Mouse (Mus musculus) liver, adult 2 months (tissue): ENCODE measurements around the gene Lzts2. TPM values are rescaled to one million over a fixed set of nuclear protein-coding genes. Genes with fewer than 3 reads are reported as not detected.
A peak's percentile ranks its signal among the peaks of the same experiment; 100 is the strongest.

Experiments used
- DNase-seq: peaks from one replicate; pipeline ENCODE4 v3.0.0-alpha.2; 2011; ENCODE audit warnings: low read depth, low spot score; ENCODE audit errors: extremely low read depth
- H3K27ac ChIP-seq: fragments of 200-500 bp; replicated peaks from 2 replicates; pipeline ENCODE4 v1.5.1; 2012; ENCODE audit warnings: low read depth, mild to moderate bottlenecking, control low read depth, inconsistent platforms, low read length; ENCODE audit not compliant: insufficient read depth
- H3K27me3 ChIP-seq: fragments of 200-500 bp; 2 replicates; pipeline ENCODE4 v1.6.1; 2012; ENCODE audit warnings: mild to moderate bottlenecking, moderate library complexity, low read length, inconsistent platforms; ENCODE audit not compliant: control insufficient read depth, insufficient read depth
- H3K36me3 ChIP-seq: fragments of 200-500 bp; 2 replicates; pipeline ENCODE4 v1.6.1; 2012; ENCODE audit warnings: low read length, inconsistent platforms; ENCODE audit not compliant: control insufficient read depth, insufficient read depth
- H3K4me1 ChIP-seq: fragments of 200-500 bp; 2 replicates; pipeline ENCODE4 v1.6.1; 2011; ENCODE audit warnings: low read length; ENCODE audit not compliant: control insufficient read depth, insufficient read depth
- H3K4me3 ChIP-seq: fragments of 200-500 bp; 2 replicates; pipeline ENCODE4 v1.5.1; 2011; ENCODE audit warnings: low read depth, mild to moderate bottlenecking, control low read depth, low read length, moderate library complexity; ENCODE audit not compliant: insufficient read depth
- H3K79me2 ChIP-seq: fragments of 200-500 bp; 2 replicates; pipeline ENCODE4 v1.6.1; 2012; ENCODE audit warnings: inconsistent platforms, mild to moderate bottlenecking, low read length, moderate library complexity; ENCODE audit not compliant: control insufficient read depth, insufficient read depth
- H3K9ac ChIP-seq: fragments of 200-500 bp; 2 replicates; pipeline ENCODE4 v1.6.1; 2012; ENCODE audit warnings: low read depth, mild to moderate bottlenecking, control low read depth, inconsistent platforms, low read length
- CTCF ChIP-seq: fragments of 200-500 bp; IDR thresholded peaks from 2 replicates; pipeline ENCODE4 v1.5.1; 2011; ENCODE audit warnings: low read depth, low read length, control low read depth
- POLR2A ChIP-seq: fragments of 200-500 bp; IDR thresholded peaks from 2 replicates; pipeline ENCODE4 v1.6.1; 2011; ENCODE audit warnings: low read length, control low read depth; ENCODE audit not compliant: insufficient read depth; ENCODE audit errors: extremely low read depth
- WGBS: fragments of 180-500 bp; shearing (Covaris S2); methylation state at CpG from one replicate; pipeline ENCODE4 v1.1.7; 2018; 5-methylcytosine and 5-hydroxymethylcytosine counted together
- polyA plus RNA-seq: library from polyadenylated mRNA; depleted of rRNA; stranded (reverse); fragments of >200 nt; gene quantifications from 2 replicates; pipeline ENCODE4 v1.2.3, GENCODE M21; 2012
- total RNA-seq: library from RNA; depleted of rRNA; stranded (reverse); fragments of >200 nt; gene quantifications from 2 replicates; pipeline ENCODE4 v1.2.3, GENCODE M21; 2014

The Lzts2 gene
- total and polyA plus RNA-seq, 2 experiments: 3.4 to 14.3 TPM

DNA sequence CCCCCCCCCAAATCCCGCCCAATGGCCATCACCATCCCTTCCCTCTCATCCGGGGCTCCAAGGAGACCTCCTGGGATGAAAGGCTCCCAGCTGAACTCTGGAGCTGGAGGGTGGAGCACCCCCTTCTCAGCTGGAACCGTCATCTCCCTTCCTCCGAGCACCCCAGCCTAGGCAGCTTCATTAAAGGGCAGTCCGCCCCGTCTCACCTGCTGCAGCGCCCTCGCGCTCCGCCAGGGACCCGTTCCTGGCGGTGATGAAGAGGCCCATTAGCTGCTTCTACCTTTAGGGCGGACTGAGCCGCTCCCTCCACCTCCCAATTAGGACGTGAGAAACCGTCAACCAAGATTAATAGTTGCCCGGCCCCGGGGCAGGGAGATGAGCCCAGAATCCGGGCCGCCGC is 51.0 kb downstream of the Lzts2 start:
- WGBS: 17% methylated on average over 21 of the region's 21 CpGs
- Histone ChIP-seq H3K4me3 (no peak overlapping the region), H3K9ac (no peak overlapping the region), H3K36me3 (no peaks in the 10 kb centered on the region), H3K4me1 (no peaks in the 10 kb centered on the region), H3K27me3 (peaks cover 12% of the 10 kb centered on the region; the same call in 1 of the 2 replicates), H3K79me2 (no peaks in the 10 kb centered on the region), H3K27ac (no peak overlapping the region)
- no peak for TF ChIP-seq POLR2A
- TF ChIP-seq CTCF: no peak
- DNase-seq: no peak

DNA sequence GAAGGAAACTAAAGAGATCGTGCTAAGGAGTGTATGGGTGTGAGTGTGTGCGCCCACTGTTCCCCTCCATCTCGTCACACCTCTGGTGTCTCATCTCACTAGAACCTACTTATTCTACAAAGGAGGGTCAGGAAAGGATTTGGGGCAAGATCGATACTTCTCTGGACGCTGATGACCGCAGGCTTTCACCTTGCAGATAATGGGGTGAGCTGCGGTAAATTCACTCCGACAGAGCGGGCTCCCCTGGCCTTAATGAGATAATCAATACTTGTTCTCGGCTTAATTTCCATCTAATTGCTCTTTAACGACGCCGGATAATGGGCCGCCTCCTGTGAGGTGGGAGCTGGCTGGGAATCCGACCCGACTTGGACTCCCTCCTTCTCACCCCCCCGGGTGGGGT is 53.0 kb downstream of the Lzts2 start:
- Histone ChIP-seq H3K79me2 (no peaks in the 10 kb centered on the region), H3K4me3 (no peak overlapping the region), H3K27ac (no peak overlapping the region), H3K36me3 (no peaks in the 10 kb centered on the region), H3K9ac (no peak overlapping the region), H3K27me3 (peaks cover 12% of the 10 kb centered on the region; the same call in 1 of the 2 replicates), H3K4me1 (no peaks in the 10 kb centered on the region)
- no peak for DNase-seq
- 24% methylated on average over 17 of the region's 17 CpGs for WGBS
- no peak for TF ChIP-seq POLR2A
- no peak for TF ChIP-seq CTCF

DNA sequence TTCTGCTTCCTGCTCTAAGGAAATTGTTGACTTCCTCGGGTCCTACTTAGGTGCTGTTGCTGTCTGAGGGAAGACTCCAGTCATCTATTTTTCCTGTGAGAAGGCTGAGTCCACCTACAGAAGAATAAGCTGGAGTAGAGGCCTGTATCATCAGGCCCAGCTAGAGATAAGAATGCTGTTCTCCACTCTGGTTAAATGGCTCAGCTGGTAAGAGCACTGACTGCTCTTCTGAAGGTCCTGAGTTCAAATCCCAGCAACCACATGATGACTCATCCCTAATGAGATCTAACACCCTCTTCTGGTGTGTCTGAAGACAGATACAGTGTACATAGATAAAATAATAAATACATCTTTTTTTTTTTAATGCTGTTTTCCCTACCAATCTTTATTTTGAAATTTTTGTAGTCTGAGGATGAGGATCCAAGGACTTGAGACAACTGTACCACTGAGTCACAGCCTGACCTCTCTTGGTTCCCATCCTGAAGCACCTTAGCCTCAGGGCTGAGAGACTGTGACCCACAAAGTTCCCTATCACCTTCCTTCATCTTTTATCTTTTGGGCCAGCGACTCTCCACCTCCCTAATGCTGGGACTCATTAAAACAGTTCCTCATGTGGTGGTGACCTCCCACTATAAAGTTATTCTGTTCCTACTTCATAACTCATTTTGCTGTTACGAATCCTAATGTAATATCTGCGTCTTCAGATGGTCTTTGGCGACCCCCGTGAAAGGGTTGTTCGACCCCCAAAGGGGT is 53.7 kb downstream of the Lzts2 start:
- WGBS: 75% methylated on average over 7 of the region's 7 CpGs
- no peaks in the 10 kb centered on the region for H3K79me2 ChIP-seq
- no peak overlapping the region for H3K27ac ChIP-seq
- H3K36me3 ChIP-seq: no peaks in the 10 kb centered on the region
- H3K4me3 ChIP-seq: no peak overlapping the region
- H3K9ac ChIP-seq: no peak overlapping the region
- TF ChIP-seq CTCF (no peak), POLR2A (no peak)
- H3K4me1 ChIP-seq: no peaks in the 10 kb centered on the region
- peaks cover 12% of the 10 kb centered on the region; the same call in 1 of the 2 replicates for H3K27me3 ChIP-seq
- DNase-seq: no peak

DNA sequence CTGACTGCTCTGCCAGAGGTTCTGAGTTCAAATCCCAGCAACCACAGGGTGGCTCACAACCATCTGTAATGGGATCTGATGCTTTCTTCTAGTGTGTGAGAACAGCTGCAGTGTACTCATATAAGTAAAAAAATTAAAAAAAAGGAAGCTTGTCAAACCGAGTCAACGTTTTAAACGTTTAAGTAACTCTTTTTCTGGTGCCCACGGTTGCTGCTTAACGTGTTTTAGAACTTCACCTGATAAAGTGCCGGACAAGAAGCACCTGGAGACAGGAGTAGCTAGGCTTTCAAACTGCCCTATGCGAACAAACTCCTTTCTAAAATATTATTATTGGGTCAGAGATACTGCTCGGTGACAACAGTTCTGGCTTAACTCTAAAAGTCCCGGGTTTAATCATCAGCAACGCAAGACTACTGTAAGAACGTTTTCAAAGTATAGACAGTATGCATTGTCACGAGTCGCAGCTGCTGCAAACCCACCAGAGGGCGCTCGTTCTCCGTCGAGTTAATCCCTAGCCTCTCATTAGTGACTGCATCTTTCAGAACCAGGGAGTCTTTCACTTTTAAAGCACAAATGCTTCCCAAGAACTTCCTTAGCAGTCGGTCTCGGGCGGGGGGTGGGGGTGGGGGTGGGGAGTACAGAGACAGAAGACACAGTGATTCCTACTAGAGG is 59.8 kb downstream of the Lzts2 start:
- Histone ChIP-seq H3K9ac (no peak overlapping the region), H3K27ac (no peak overlapping the region), H3K79me2 (no peaks in the 10 kb centered on the region), H3K4me3 (peak overlapping the region; percentile 80), H3K27me3 (no peaks in the 10 kb centered on the region), H3K36me3 (no peaks in the 10 kb centered on the region), H3K4me1 (peaks cover 8% of the 10 kb centered on the region)
- TF ChIP-seq CTCF (peak; percentile 93), POLR2A (no peak)
- 7% methylated on average over 20 of the region's 20 CpGs for WGBS
- peak; percentile 73 for DNase-seq

- under 1% methylated on average over 45 of the region's 45 CpGs for WGBS
- peaks cover 1% of the 10 kb centered on the region; the same call in 1 of the 2 replicates for H3K27me3 ChIP-seq
- peak within 1 kb of the TSS; percentile 90 for H3K9ac ChIP-seq
- H3K79me2 ChIP-seq: no peaks in the 10 kb centered on the region
- peak; percentile 84 for DNase-seq
- peak within 1 kb of the TSS; percentile 80 for H3K4me3 ChIP-seq
- no peaks in the 10 kb centered on the region for H3K36me3 ChIP-seq
- H3K4me1 ChIP-seq: peaks cover 8% of the 10 kb centered on the region
- peak within 1 kb of the TSS; percentile 88 for H3K27ac ChIP-seq
- TF ChIP-seq POLR2A (peak; percentile 76), CTCF (no peak)
Observed at GRCm38 (mm10) chr19:45074580-45075322, 60.5 kb downstream of the Lzts2 start, which contains the start of gene Kazald1. Kazald1 (plus strand) TSS chr19:45075241.
